Mouse (Mus musculus) right cerebral cortex, postnatal 14 days (tissue): ENCODE data around the gene Klkb1.

Experiments used
- DNase-seq: peaks from one replicate; pipeline ENCODE4 v3.0.0; 2022

Gene Klkb1

GRCm38 (mm10) chr8:45267611-45268391 lies 26.9 kb downstream of the Klkb1 start:
- no peak for DNase-seq

- DNase-seq, result no peak
Measured at GRCm38 (mm10) chr8:45266993-45267392, 27.7 kb downstream of the Klkb1 start.

DNA sequence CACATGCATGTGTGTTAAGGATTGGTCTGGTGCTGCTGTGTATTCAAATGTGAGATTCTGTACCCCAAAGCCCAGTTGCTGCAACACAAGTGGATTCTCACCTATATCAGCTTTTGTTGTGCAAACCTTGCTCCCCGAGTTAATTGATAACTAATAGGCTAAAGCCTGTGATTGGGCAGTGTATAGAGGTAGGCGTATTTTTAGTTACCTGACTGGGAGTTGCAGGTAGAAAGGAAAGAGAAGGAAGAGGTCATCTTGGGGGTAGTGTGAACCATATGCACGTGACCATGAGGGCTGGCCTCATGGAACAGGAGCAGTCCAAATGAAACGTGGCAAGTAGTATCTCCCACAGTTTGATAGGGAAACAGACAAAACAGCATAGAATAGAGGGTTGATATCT lies 29.7 kb downstream of the Klkb1 start:
- no peak for DNase-seq

DNA sequence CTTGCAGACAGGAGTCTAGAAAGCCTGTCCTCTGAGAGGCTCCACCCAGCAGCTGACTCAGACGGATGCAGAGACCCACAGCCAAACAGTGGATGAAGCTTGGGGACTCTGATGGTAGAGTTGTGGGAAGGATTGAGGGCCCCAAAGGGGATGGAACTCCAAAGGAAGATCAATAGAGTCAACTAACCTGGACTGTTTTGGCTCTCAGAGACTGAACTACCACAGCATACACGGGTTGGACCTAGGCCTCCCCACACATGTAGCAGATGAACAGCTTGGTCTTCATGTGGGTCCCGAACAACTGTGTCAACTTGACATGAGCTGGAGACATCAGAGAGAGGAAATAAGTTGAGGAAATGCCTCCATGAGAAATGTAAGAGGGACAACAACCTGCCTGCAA lies 31.8 kb downstream of the Klkb1 start:
- no peak for DNase-seq

DNA sequence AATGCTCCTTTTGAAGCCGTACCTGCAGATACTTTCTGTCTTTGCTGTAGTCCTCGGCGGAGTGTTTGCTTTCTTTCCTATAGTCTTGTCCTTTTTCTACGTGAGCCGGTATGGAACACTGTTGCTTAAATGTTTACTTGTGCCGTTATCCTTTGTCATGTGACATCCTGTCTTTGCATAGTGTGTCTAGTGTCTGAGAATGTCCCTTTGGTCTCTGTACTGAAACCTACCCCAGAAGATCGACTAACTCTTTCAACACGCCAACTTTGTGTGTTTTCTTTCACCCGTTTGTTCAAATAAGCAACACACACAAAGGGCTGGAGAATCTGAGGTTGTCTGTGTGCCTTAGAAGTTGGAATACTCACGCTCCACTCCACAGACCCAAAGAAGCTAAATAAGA lies 32.7 kb downstream of the Klkb1 start, which contains the start of gene F11:
Gene F11, minus strand, starts transcription at position 112 of the 400 bp plus-strand sequence.
- DNase-seq, result no peak

- no peak for DNase-seq
Measured at GRCm38 (mm10) chr8:45258421-45258820, 36.2 kb downstream of the Klkb1 start.

DNA sequence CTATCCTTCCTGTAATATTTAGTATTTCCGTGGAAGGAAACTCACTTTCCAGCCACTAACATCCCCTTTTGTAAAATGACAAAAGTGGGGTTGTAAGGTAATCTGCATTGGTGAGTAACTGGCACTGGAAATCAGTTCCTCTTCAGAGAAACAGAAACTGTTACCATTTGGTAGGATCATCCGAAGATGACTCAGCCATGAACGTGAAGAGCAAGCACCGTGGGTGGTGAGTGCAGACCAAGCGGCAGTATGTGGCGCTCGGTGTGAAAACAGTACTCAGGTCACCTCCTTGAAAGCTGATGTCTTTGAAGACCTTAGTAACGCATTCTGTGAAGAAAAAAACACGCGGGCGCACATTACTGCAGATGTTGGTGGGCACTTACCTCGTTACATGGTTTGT lies 39.6 kb downstream of the Klkb1 start:
- no peak for DNase-seq

DNA sequence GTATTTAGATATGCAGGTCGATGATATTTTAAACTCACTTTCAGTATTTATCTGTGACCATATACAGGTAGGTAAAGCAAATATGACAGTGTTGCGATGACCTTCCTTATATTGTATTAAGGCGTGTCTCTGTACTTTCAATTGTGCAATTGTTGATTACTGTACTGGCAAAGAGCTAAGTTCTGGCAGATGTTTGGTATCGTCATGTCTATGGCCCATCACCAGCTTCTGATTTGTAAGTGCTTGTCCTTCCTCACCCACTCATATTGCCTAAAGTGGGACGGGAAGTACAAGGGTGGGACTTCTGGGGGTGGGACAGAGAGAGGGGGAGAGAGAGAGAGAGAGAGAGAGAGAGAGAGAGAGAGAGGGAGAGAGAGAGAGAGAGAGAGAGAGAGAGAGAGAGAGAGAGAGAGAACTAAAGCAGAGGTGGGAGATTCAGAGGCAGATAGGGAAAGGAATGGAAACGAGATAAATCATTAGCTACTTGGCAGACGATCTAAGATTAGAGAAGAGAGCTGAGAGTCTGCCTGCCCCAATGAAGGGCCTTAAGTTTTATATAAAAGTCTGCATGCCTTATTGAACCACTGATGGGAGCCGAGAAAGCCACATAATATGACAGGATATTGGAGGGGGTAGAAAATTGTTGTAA lies 40.3 kb downstream of the Klkb1 start:
- DNase-seq, result no peak

DNA sequence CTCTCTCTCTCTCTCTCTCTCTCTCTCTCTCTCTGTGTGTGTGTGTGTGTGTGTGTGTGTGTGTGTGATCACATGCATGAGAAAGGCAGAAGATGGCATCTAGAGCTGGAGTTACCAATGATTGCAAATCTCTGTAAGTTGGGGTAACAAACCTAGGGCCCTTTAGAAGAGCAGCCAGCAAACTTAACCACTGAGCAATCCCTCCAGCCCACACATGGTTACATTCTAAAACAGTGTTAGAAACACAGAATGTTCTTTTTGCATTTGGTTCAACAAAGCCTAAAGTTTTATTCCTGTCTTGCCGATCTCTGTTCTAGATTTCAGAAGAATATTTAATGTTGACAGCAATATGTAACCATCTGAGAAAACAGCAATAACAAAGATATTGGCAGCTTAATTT lies 41.1 kb downstream of the Klkb1 start:
- DNase-seq, result no peak

GRCm38 (mm10) chr8:45253111-45253510 lies 41.5 kb downstream of the Klkb1 start:
- no peak for DNase-seq

- no peak for DNase-seq
Measured at GRCm38 (mm10) chr8:45246307-45246706, 48.4 kb downstream of the Klkb1 start.

- no peak for DNase-seq
Measured at GRCm38 (mm10) chr8:45239363-45239762, 55.3 kb downstream of the Klkb1 start.

GRCm38 (mm10) chr8:45238282-45238681 lies 56.4 kb downstream of the Klkb1 start:
- no peak for DNase-seq

- peak; percentile 67 for DNase-seq
Measured at GRCm38 (mm10) chr8:45236164-45236912, 58.3 kb downstream of the Klkb1 start.

DNA sequence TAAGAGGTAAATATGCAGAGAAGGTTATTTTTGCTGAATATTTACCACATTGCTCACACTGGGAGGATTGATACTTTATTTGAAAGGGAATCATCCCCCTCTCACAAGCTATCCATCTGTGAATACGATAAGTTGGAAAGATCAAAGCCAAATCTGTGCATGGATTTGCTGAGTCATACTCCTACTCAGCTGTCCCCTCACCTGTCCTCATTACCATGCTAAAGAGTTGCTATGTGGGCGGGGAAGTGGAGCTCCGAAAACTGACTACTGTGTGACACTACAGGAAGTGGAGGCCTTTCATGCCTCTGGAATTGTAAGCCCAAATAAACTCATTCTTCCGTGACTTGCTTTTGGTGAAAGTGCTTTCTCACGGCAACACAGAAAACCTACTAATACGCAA lies 59.4 kb downstream of the Klkb1 start:
- no peak for DNase-seq

DNA sequence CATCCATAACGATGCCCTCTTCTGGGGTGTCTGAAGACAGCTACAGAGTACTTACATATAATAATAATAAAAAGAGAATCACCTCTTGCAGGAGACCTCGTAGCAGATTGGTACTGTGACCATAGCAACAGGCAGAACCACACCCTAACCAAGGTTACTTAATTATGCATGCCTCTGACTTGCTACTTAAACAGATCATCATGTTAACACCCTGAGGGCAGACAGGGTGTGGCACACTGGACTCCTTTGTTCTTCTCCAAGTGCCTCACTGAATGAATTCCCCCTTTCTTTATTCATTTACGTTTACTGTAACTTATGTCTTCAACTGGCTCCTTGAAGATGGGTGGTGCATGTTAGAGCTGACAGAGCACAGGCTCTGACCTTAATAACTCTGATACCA lies 61.4 kb downstream of the Klkb1 start:
- no peak for DNase-seq
